ENCODE assay signal across 18 mouse cellular contexts in genomic region chr10:71008721-71009120, GRCm38 (mm10).
DNase-seq lines count a peak whose midpoint lies in the region; ATAC-seq and TF ChIP-seq lines count a peak whose summit lies in the region.
"Had no signal": no experiment of that assay in that cellular context is flagged by ENCODE, and none has a peak within 500 bp of the region (broad histone marks: within the 10 kb centered on the region; RNA-seq: fewer than 3 reads in every experiment).

No protein-coding gene starts in this region.

- H3K27ac ChIP-seq in heart, embryonic 16.5 days (ENCODE audit: low read length) = peak overlapping the region; percentile 64; the same call in 1 of the 2 replicates
- H3K27ac ChIP-seq in lung, embryonic 14.5 days (ENCODE audit: low read depth) = no peak overlapping the region
- peak overlapping the region; percentile 11; the same call in 1 of the 2 replicates for H3K27ac ChIP-seq in brown adipose tissue, adult 24 weeks (replicated peaks; ENCODE audit: low read depth, low read length)
- H3K27ac ChIP-seq: embryonic facial prominence, embryonic 12.5 days; forebrain, embryonic 15.5 days; hindbrain, embryonic 12.5 days had no signal

- no peak for ATAC-seq in heart, embryonic 16.5 days (replicated peaks; ENCODE audit: extremely low read depth, insufficient read depth, low FRiP score)
- ATAC-seq in lung, embryonic 14.5 days (ENCODE audit: insufficient read depth) = peak; percentile 12; the same call in 1 of the 2 replicates
- ATAC-seq: forebrain, embryonic 15.5 days; hindbrain, embryonic 16.5 days; inflammation-experienced regulatory T-cells, adult 6 months; intestine, postnatal 0 days had no signal

- no peak overlapping the region for H3K9ac ChIP-seq in heart, embryonic 16.5 days (ENCODE audit: low read length)
- H3K9ac ChIP-seq in lung, embryonic 14.5 days = no peak overlapping the region
- H3K9ac ChIP-seq: embryonic facial prominence, embryonic 12.5 days; forebrain, embryonic 15.5 days; hindbrain, embryonic 12.5 days had no signal

- H3K4me2 ChIP-seq in heart, embryonic 16.5 days (ENCODE audit: low read depth, low read length) = no peak overlapping the region
- H3K4me2 ChIP-seq in lung, embryonic 14.5 days = no peak overlapping the region
- H3K4me2 ChIP-seq: embryonic facial prominence, embryonic 12.5 days; forebrain, embryonic 15.5 days; hindbrain, embryonic 12.5 days had no signal

- DNase-seq in heart, adult 11 months = peak; percentile 92
- DNase-seq in heart, adult 8-10 months (ENCODE audit: low spot score) = no peak
- DNase-seq in heart, adult 18-20 months = no peak
- peak; percentile 30 for DNase-seq in lung, embryonic 14.5 days
- no peak for DNase-seq in lung, postnatal 36 days
- DNase-seq in ovary, postnatal 14 days (ENCODE audit: low spot score) = no peak
- DNase-seq: adrenal gland, postnatal 10 days; cerebellum, adult 11-12 months; cerebellum, adult 9-10 months; cerebellum, postnatal 25 days had no signal

- no peaks in the 10 kb centered on the region for H3K9me3 ChIP-seq in heart, embryonic 16.5 days (replicated peaks; ENCODE audit: control insufficient read depth, low read length)
- H3K9me3 ChIP-seq in lung, embryonic 14.5 days (ENCODE audit: low read depth, low read length) = no peaks in the 10 kb centered on the region
- H3K9me3 ChIP-seq: embryonic facial prominence, embryonic 12.5 days; forebrain, embryonic 15.5 days; hindbrain, embryonic 12.5 days had no signal

- WGBS in heart, embryonic 16.5 days = 73% methylated on average over 11 of the region's 11 CpGs
- WGBS in lung, embryonic 14.5 days = 58% methylated on average over 11 of the region's 11 CpGs

- no peak overlapping the region for H3K4me3 ChIP-seq in heart, embryonic 16.5 days (ENCODE audit: low read length)
- H3K4me3 ChIP-seq in lung, embryonic 14.5 days (ENCODE audit: low read depth, low read length) = no peak overlapping the region
- H3K4me3 ChIP-seq in brown adipose tissue, adult 24 weeks (ENCODE audit: insufficient read depth, low read depth, low read length) = no peak overlapping the region
- H3K4me3 ChIP-seq: embryonic facial prominence, embryonic 12.5 days; forebrain, embryonic 15.5 days; hindbrain, embryonic 12.5 days had no signal

- H3K4me1 ChIP-seq in heart, embryonic 16.5 days (ENCODE audit: control insufficient read depth, insufficient read depth, low read length) = no peaks in the 10 kb centered on the region
- peaks cover 11% of the 10 kb centered on the region; the same call in 1 of the 2 replicates for H3K4me1 ChIP-seq in lung, embryonic 14.5 days (ENCODE audit: insufficient read depth)
- peaks cover 6% of the 10 kb centered on the region; the same call in 1 of the 2 replicates for H3K4me1 ChIP-seq in brown adipose tissue, adult 24 weeks (ENCODE audit: control insufficient read depth, insufficient read depth, insufficient read length, low read length)
- H3K4me1 ChIP-seq: embryonic facial prominence, embryonic 12.5 days; forebrain, embryonic 15.5 days; hindbrain, embryonic 12.5 days had no signal

- TF ChIP-seq CTCF in lung, embryonic 14.5 days (IDR thresholded peaks at IDR 0.05; ENCODE audit: low read depth) = no peak

- H3K36me3 ChIP-seq in heart, embryonic 16.5 days (ENCODE audit: control insufficient read depth, insufficient read depth) = no peaks in the 10 kb centered on the region
- H3K36me3 ChIP-seq in lung, embryonic 14.5 days (ENCODE audit: insufficient read depth) = no peaks in the 10 kb centered on the region
- H3K36me3 ChIP-seq: embryonic facial prominence, embryonic 12.5 days; forebrain, embryonic 15.5 days; hindbrain, embryonic 12.5 days had no signal

- H3K27me3 ChIP-seq in heart, embryonic 16.5 days (ENCODE audit: control insufficient read depth, insufficient read depth, low read length) = no peaks in the 10 kb centered on the region
- no peaks in the 10 kb centered on the region for H3K27me3 ChIP-seq in lung, embryonic 14.5 days (ENCODE audit: insufficient read depth, low read length)
- H3K27me3 ChIP-seq: embryonic facial prominence, embryonic 12.5 days; forebrain, embryonic 15.5 days; hindbrain, embryonic 12.5 days had no signal

Comparison
In these comparisons a context has a peak if more than half of its experiments do, and no peak if none do; other contexts are left out.
1. DNase-seq: peak in heart, adult 11 months (single experiment) and lung, embryonic 14.5 days (single experiment); none in heart, adult 8-10 months (single experiment), heart, adult 18-20 months (0 of 2), lung, postnatal 36 days (single experiment) and ovary, postnatal 14 days (single experiment).